Mouse (Mus musculus) C2C12 (cell line): ENCODE data around the gene Tinf2.

Source experiments
- CTCF ChIP-seq: IDR thresholded peaks from one replicate; pipeline ENCODE4 v1.5.1; 2011; ENCODE audit not compliant: control insufficient read depth, insufficient read depth, insufficient read length
- MAX ChIP-seq: IDR thresholded peaks from one replicate; pipeline ENCODE4 v1.6.1; 2011; ENCODE audit warnings: mild to moderate bottlenecking, control low read depth

GRCm38 (mm10) chr14:55640816-55641215 lies 40.8 kb downstream of the Tinf2 start:
- TF ChIP-seq CTCF (no peak), MAX (no peak)
